Mouse (Mus musculus) liver, embryonic 16.5 days (tissue): Measurements from ENCODE around the gene Arid5b. TPM values are rescaled to one million over a fixed set of nuclear protein-coding genes. Genes with fewer than 3 reads are reported as not detected.

Experiments
- ATAC-seq: fragments of 200-750 bp; cut with Nextera tagmentation; 2 replicates; pipeline ENCODE4 v1.8.0; 2017; ENCODE audit warnings: low read depth, mild to moderate bottlenecking, moderate number of reproducible peaks, moderate library complexity
- H3K27ac ChIP-seq: fragments of 300-500 bp; sonication (generic); 2 replicates; pipeline ENCODE4 v1.5.1; 2014; ENCODE audit warnings: mild to moderate bottlenecking, low read length
- H3K27me3 ChIP-seq: fragments of 300-500 bp; sonication (generic); 2 replicates; pipeline ENCODE4 v1.6.1; 2014; ENCODE audit warnings: low read depth, low read length, mixed read lengths; ENCODE audit not compliant: control insufficient read depth, insufficient read depth
- H3K36me3 ChIP-seq: fragments of 300-500 bp; sonication (generic); 2 replicates; pipeline ENCODE4 v1.6.1; 2014; ENCODE audit warnings: mild to moderate bottlenecking; ENCODE audit not compliant: control insufficient read depth, insufficient read depth
- H3K4me1 ChIP-seq: fragments of 300-500 bp; sonication (generic); 2 replicates; pipeline ENCODE4 v1.6.1; 2014; ENCODE audit warnings: low read depth, low read length, mixed read lengths; ENCODE audit not compliant: control insufficient read depth
- H3K4me2 ChIP-seq: fragments of 300-500 bp; sonication (generic); 2 replicates; pipeline ENCODE4 v1.6.1; 2014; ENCODE audit warnings: low read depth, low read length, mixed read lengths
- H3K4me3 ChIP-seq: fragments of 300-500 bp; sonication (generic); 2 replicates; pipeline ENCODE4 v1.5.1; 2014; ENCODE audit warnings: low read depth, mild to moderate bottlenecking, low read length
- H3K9ac ChIP-seq: fragments of 300-500 bp; sonication (generic); 2 replicates; pipeline ENCODE4 v1.6.1; 2014; ENCODE audit warnings: low read depth, low read length
- H3K9me3 ChIP-seq: fragments of 300-500 bp; sonication (generic); replicated peaks from 2 replicates; pipeline ENCODE4 v1.6.1; 2016; ENCODE audit warnings: low read length; ENCODE audit not compliant: control insufficient read depth
- WGBS: fragments of 180-500 bp; shearing (Covaris S2); extraction: QIAGEN DNeasy Blood & Tissue Kit; methylation state at CpG from one replicate; pipeline ENCODE4 v1.1.7; 2014; ENCODE audit not compliant: insufficient replicate concordance; 5-methylcytosine and 5-hydroxymethylcytosine counted together
- polyA plus RNA-seq: library from polyadenylated mRNA; unstranded; fragments of >200 nt; fragmentation: Nextera tagmentation; extraction: Ambion mirVana; gene quantifications from 2 replicates; pipeline ENCODE4 v1.2.1, GENCODE M21; 2015

Gene Arid5b
- polyA plus RNA-seq, 1 experiment from 2014 or later: 7.8 TPM

DNA sequence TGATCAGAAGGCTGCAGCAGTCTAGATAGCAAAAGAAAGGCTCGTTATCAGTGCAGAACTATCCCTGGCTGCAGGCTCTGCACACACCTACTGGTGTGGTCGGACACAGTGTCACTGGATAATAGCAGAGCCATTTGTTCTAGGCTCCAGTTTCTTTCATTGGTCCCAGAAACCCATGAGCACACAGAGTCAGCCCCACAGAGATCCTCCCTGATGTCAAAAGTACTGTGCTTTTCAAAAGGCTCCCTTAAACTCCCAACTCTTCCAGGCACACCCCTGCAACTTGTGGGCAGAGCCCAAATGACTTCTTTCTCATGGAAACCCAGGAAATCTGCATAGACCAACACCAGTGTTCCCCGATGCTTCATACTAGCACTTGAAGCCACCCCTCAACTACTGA, 163.6 kb downstream of the Arid5b start:
- Histone ChIP-seq H3K27me3 (no peaks in the 10 kb centered on the region), H3K36me3 (no peaks in the 10 kb centered on the region), H3K4me1 (peaks cover 7% of the 10 kb centered on the region), H3K4me2 (no peak overlapping the region), H3K9ac (no peak overlapping the region), H3K27ac (no peak overlapping the region), H3K9me3 (no peaks in the 10 kb centered on the region), H3K4me3 (no peak overlapping the region)
- ATAC-seq: peak; percentile 45; the same call in 1 of the 2 replicates
- 45% methylated on average over 3 of the region's 3 CpGs for WGBS

DNA sequence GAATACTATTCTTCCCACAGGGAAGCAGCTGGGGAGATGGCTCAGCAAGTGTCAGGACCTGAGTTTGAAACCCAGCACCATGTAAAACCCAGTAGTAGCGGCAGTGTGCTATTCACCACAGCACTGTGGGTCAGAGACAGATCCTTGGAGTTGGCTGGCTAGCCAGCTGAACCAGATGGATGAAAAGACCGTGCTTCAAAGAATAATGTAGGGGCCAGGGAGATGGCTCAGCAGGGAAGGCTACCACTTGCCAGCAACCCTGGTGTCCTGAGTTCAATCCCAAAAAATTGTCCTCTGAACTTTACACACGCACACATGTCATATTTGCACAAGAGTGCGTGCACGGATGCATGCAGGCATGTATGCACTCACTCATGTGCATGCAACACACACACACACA, 164.9 kb downstream of the Arid5b start:
- ATAC-seq: no peak
- WGBS: 70% methylated on average over 5 of the region's 5 CpGs
- Histone ChIP-seq H3K9me3 (no peaks in the 10 kb centered on the region), H3K27ac (no peak overlapping the region), H3K4me1 (peaks cover 3% of the 10 kb centered on the region; the same call in 1 of the 2 replicates), H3K4me2 (no peak overlapping the region), H3K9ac (no peak overlapping the region), H3K4me3 (no peak overlapping the region), H3K36me3 (no peaks in the 10 kb centered on the region), H3K27me3 (no peaks in the 10 kb centered on the region)

DNA sequence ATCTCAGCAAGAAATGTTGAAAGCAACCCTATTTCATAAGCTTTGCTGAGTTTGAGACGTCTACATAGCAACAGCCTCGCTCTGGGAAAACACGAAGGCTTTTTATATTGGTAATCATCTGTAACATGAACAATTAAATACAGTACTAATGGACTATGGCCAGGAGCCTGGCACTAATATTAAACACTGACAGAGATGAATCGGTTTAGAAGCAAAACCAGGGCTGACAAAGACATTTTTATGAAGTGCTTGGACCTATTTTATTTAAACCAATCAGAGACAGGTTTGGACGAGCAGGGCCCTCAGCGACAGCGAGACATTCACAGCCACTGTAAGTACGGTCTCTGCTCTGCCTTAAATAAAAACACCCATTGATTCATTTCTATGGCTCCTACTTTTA, 165.6 kb downstream of the Arid5b start:
- no peaks in the 10 kb centered on the region for H3K27me3 ChIP-seq
- H3K9ac ChIP-seq: no peak overlapping the region
- peaks cover 3% of the 10 kb centered on the region; the same call in 1 of the 2 replicates for H3K4me1 ChIP-seq
- no peak overlapping the region for H3K4me2 ChIP-seq
- H3K9me3 ChIP-seq: no peaks in the 10 kb centered on the region
- no peak for ATAC-seq
- no peak overlapping the region for H3K4me3 ChIP-seq
- no peak overlapping the region for H3K27ac ChIP-seq
- 79% methylated on average over 8 of the region's 8 CpGs for WGBS
- no peaks in the 10 kb centered on the region for H3K36me3 ChIP-seq

DNA sequence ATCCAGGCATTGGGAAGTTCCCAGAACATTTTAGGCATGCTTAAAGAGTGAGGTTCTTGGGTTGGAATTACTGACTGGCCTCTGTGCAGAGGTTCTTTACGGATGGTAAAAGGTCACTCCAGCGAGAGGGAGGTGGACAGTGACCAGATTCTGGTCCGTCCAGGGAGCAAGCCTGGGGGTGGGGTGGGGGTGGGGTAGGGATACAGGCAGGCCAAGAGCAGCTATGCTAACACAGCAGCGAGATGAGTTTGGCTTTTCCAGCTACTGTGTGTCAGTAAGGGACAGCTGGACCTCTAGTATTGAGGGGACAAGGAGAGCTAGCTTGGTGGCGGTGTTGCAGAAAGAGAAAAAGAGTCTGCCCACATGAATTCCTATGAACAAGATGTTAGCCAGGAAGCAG, 167.9 kb downstream of the Arid5b start:
- H3K9ac ChIP-seq: no peak overlapping the region
- peaks cover 3% of the 10 kb centered on the region; the same call in 1 of the 2 replicates for H3K4me1 ChIP-seq
- H3K4me2 ChIP-seq: no peak overlapping the region
- no peak for ATAC-seq
- no peaks in the 10 kb centered on the region for H3K36me3 ChIP-seq
- no peaks in the 10 kb centered on the region for H3K27me3 ChIP-seq
- H3K9me3 ChIP-seq: no peaks in the 10 kb centered on the region
- no peak overlapping the region for H3K27ac ChIP-seq
- 59% methylated on average over 5 of the region's 5 CpGs for WGBS
- no peak overlapping the region for H3K4me3 ChIP-seq

DNA sequence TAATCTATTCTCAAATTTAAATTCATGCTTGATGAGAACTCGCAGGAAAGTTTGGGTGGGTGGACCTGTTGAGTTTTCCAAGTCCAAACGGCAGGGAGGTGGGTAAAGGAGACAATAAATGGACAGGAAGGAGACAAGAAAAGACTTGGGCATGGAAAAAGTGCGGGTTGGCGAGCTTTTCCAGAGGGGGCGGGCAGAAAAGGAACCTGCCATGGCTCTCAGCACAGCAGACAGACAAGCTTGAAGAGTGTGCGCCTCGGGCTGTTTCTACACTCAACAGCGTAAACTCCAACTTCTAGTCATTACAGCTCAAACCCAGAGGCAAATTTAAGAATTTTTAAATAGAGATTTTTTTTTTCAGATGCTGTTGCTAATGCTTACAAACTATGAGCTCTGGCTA, 168.4 kb downstream of the Arid5b start:
- H3K36me3 ChIP-seq: no peaks in the 10 kb centered on the region
- no peak overlapping the region for H3K4me3 ChIP-seq
- 57% methylated on average over 8 of the region's 8 CpGs for WGBS
- no peaks in the 10 kb centered on the region for H3K9me3 ChIP-seq
- peaks cover 2% of the 10 kb centered on the region; the same call in 1 of the 2 replicates for H3K4me1 ChIP-seq
- no peak for ATAC-seq
- no peak overlapping the region for H3K27ac ChIP-seq
- no peak overlapping the region for H3K4me2 ChIP-seq
- H3K9ac ChIP-seq: no peak overlapping the region
- no peaks in the 10 kb centered on the region for H3K27me3 ChIP-seq

DNA sequence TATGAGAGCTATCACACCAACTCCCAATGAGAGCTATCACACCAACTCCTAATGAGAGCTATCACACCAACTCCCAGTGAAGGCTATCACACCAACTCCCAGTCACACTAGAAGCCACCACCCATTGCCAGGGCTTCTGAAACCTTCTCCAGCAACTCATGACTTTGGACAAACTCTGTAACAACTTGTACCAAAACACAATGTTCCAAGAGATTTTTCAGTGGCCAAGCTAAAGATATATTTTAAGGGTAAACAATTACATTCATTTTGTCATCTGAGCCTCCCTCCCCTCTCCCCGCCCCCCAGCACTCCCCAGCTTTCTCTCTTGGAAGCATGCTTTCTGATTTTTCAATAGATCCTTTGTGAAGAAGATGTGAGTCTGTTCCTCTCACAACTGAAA, 168.9 kb downstream of the Arid5b start:
- WGBS: 59% methylated on average over 1 of the region's 1 CpGs
- Histone ChIP-seq H3K27me3 (no peaks in the 10 kb centered on the region), H3K36me3 (no peaks in the 10 kb centered on the region), H3K4me2 (no peak overlapping the region), H3K27ac (no peak overlapping the region), H3K4me3 (no peak overlapping the region), H3K9me3 (no peaks in the 10 kb centered on the region), H3K4me1 (peaks cover 3% of the 10 kb centered on the region), H3K9ac (no peak overlapping the region)
- ATAC-seq: no peak

DNA sequence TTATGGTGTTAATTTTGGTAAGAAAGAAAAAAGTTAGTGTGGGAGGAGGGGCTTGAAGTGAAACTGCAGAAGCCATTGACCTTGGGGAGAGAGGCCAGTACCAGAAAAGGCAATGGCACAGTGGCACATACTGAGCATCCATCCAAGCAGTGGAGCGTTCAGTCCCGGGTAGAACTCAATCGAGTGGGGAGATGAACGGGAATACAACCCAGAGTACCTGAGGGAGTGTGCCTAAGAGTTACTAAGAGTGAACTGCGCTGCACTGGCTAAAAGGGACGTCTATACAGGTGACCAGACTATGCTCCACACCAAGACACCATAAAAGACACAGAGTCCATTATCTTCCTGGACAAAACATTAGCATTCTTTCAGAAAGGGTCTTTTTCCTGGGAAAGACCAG, 170.8 kb downstream of the Arid5b start:
- peaks cover 5% of the 10 kb centered on the region for H3K4me1 ChIP-seq
- H3K4me3 ChIP-seq: no peak overlapping the region
- H3K9ac ChIP-seq: no peak overlapping the region
- no peak overlapping the region for H3K4me2 ChIP-seq
- no peaks in the 10 kb centered on the region for H3K27me3 ChIP-seq
- no peak for ATAC-seq
- no peak overlapping the region for H3K27ac ChIP-seq
- no peaks in the 10 kb centered on the region for H3K9me3 ChIP-seq
- H3K36me3 ChIP-seq: no peaks in the 10 kb centered on the region
- 63% methylated on average over 6 of the region's 6 CpGs for WGBS

DNA sequence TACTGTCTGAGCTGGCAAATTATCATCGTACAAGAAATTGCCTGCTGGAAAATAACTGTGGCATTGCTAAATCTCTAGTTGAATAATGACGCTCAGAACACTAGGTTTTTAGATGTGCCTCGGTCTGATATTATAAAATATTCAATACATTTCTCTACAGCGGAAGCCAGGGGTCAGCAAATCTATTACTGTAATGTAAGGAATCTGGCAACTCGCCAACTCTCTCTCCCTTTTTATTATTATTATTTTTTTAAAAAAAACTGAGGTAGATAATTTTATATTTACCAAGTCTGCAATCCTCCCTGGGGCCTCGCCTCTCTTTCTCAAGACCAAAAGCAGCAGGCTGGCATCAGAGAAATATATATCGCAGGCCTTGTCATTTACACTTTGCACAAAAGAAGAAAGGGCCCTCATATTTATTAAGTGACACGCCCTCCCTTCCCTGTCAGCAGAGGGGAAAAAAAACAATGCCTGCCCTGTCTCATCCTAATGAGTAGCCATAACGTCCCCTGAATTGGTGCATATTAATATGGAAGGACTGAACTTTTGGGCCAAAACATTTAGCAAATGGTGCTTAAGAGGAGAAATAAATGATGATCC, 172.1 kb downstream of the Arid5b start:
- H3K36me3 ChIP-seq: no peaks in the 10 kb centered on the region
- no peak for ATAC-seq
- H3K27ac ChIP-seq: no peak overlapping the region
- H3K4me1 ChIP-seq: peaks cover 5% of the 10 kb centered on the region
- H3K9me3 ChIP-seq: no peaks in the 10 kb centered on the region
- no peaks in the 10 kb centered on the region for H3K27me3 ChIP-seq
- H3K4me2 ChIP-seq: no peak overlapping the region
- WGBS: 68% methylated on average over 9 of the region's 9 CpGs
- no peak overlapping the region for H3K4me3 ChIP-seq
- no peak overlapping the region for H3K9ac ChIP-seq

DNA sequence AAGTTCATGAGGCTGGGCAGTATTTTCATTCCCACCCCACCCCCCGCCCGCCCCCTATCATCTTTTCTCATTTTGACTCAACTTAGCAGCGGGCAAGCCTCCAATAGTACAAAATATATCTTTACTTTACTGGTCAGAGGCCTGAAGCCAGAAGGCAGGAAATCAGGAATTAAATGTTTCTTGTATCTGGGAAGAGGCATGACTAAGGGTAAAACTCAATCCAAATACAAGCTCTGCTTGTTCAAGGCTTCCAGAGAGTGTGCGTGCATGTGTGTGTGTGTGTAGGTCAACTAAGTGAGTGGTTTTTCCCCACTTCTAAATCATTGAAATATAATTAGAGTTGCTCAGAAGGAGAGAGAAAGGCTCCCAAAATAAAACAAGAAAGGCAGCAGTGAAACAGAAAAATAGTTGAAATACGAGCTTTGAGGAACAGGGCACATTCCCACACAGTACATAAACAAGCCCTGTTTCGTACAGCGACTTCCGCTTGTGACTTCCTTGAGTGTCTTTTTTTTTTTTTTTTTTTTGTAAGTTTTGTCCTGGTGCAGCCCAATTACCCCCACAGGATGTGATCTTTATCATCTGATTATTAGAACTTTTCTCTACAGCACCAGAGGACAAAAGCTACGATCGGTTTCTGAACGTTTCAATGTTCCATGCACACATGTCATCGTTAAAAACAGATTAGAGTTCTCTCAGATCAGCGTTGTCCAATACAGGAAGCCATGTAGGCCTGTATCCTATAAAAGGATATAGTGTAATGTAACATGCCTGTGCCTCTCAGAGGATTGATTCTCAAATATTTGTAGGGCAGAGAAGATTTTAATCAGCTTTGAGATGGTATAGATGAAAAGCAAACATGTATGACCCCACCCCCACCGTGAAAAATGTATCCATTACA, 173.4 kb downstream of the Arid5b start:
- H3K9me3 ChIP-seq: no peaks in the 10 kb centered on the region
- no peak overlapping the region; the same call in 1 of the 2 replicates for H3K4me2 ChIP-seq
- H3K36me3 ChIP-seq: peaks cover 4% of the 10 kb centered on the region; the same call in 1 of the 2 replicates

More for the DNA sequence above, 173.4 kb downstream of the Arid5b start:
- no peaks in the 10 kb centered on the region for H3K27me3 ChIP-seq
- no peak for ATAC-seq
- no peak overlapping the region for H3K9ac ChIP-seq
- H3K4me3 ChIP-seq: no peak overlapping the region
- peak overlapping the region; percentile 58 for H3K27ac ChIP-seq
- WGBS: 28% methylated on average over 14 of the region's 14 CpGs
- H3K4me1 ChIP-seq: peaks cover 5% of the 10 kb centered on the region
